Mouse (Mus musculus) frontal cortex, adult (tissue): ENCODE data around the gene Txndc5.

Experiments used
- ATAC-seq: cut with Nextera tagmentation; 2 replicates; pipeline ENCODE4 v1.9.2; 2017; ENCODE audit warnings: mild to moderate bottlenecking, moderate library complexity, mixed read lengths; ENCODE audit not compliant: low TSS enrichment

Gene Txndc5

DNA sequence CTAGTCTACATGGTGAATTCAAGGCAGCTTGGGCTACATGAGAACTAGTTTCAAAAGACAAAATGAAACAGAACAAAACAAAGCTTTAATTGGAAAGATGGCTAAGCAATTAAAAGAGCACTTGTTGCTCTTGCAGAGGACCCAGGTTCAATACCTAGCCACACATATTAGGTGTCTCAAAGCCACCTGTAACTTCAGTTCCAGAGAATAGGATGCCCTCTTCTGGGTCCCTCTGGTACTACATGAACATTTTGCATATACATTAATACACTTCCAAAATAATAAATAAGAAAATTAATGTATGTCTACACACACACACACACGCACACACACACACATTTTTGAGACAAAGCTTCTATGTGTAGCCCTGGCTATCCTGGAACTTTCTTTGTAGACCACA lies 65.2 kb downstream of the Txndc5 start:
- no peak for ATAC-seq

GRCm38 (mm10) chr13:38451446-38451845 lies 77.2 kb downstream of the Txndc5 start:
- ATAC-seq = no peak
